Mouse (Mus musculus): ENCODE measurements around the gene Npr1.

- TF ChIP-seq POLR2A (IDR thresholded peaks at IDR 0.05; ENCODE audit: low read depth, low read length), result no peak
- TF ChIP-seq CTCF (IDR thresholded peaks at IDR 0.05; ENCODE audit: extremely low read depth, insufficient read depth, insufficient read length, insufficient replicate concordance), result no peak
Measured at GRCm38 (mm10) chr3:90461935-90462334, 3.7 kb downstream of the Npr1 start.

Measured in spleen, adult 2 months (tissue).